Mouse (Mus musculus) intestine, embryonic 16.5 days (tissue): ENCODE results near the gene Cnot2. TPM values are rescaled to one million over a fixed set of nuclear protein-coding genes. Genes with fewer than 3 reads are reported as not detected.

ENCODE experiments used
- microRNA-seq: library from miRNA; unstranded; fragments of <30 nt; microRNA quantifications from one replicate; pipeline ENCODE4, GENCODE M21; 2016
- polyA plus RNA-seq: library from polyadenylated mRNA; unstranded; fragments of >200 nt; fragmentation: Nextera tagmentation; extraction: Ambion mirVana; gene quantifications from 2 replicates; pipeline ENCODE4 v1.2.1, GENCODE M21; 2015

Cnot2 gene
- polyA plus RNA-seq, 1 experiment from 2014 or later: 74.8 TPM

Small RNAs within 50 kb of the gene (microRNA-seq; reads per million reads assigned to microRNA genes)
- gene Gm25190: not detected

Other genes starting within 250 kb of the Cnot2 start
- gene Kcnmb4, start 107.6 kb downstream of the Cnot2 start, polyA plus RNA-seq: 1.7 and 1.9 TPM in 2 replicates